Mouse (Mus musculus) A20 (cell line): ENCODE results near the gene Msgn1.

Source experiments
- DNase-seq: peaks from one replicate; pipeline ENCODE4 v3.0.0-alpha.2; 2011; ENCODE audit warnings: low read depth, low spot score

Msgn1 gene

GRCm38 (mm10) chr12:11208872-11209271 lies at the start of gene Msgn1:
TSS of gene Msgn1 (minus strand) at chr12:11208972.
- no peak for DNase-seq

DNA sequence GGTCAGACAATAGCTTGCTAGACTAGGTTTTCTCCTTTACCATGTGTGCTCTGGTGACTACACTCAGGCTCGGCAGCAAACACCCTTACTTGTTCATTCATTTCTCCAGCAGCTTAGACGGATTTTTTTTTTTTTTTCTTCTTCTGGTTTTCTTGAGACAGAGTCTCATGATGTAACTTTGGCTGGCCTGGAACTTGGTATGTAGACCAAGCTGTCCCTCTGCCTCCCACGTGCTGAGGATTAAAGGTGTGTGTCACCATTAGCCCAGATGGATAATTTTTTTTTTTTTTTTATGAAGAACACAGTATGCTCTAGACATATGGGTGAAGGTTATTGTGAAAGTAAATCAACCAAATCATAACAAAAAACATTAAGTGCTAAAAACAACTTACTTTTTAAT lies 41.5 kb upstream of the Msgn1 start:
- DNase-seq, result no peak

- no peak for DNase-seq
Observed at GRCm38 (mm10) chr12:11247460-11247859, 38.7 kb upstream of the Msgn1 start.

- no peak for DNase-seq
Observed at GRCm38 (mm10) chr12:11235996-11236395, 27.2 kb upstream of the Msgn1 start.

DNA sequence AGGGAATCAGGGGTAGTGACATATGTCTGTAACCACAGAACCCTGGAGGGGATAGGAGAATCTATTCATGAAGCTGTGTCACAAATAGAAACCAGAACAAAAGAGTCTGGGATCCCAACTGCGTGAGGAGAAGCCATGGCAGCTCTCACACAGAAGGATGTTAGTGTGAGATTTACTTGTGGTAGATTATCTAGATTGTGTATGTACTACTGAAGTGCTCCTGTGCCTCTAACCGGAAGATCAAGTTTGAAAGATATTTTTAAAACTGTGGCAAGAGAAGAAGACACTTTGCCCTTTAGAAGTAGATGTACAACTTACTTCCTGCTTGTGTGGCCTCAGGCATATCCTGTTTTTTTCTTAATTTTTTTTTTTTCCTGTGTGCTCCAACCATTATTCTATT lies 21.5 kb upstream of the Msgn1 start:
- DNase-seq, result no peak

GRCm38 (mm10) chr12:11226529-11227268 lies 17.9 kb upstream of the Msgn1 start:
- DNase-seq, result no peak

GRCm38 (mm10) chr12:11226123-11226522 lies 17.4 kb upstream of the Msgn1 start:
- no peak for DNase-seq

DNA sequence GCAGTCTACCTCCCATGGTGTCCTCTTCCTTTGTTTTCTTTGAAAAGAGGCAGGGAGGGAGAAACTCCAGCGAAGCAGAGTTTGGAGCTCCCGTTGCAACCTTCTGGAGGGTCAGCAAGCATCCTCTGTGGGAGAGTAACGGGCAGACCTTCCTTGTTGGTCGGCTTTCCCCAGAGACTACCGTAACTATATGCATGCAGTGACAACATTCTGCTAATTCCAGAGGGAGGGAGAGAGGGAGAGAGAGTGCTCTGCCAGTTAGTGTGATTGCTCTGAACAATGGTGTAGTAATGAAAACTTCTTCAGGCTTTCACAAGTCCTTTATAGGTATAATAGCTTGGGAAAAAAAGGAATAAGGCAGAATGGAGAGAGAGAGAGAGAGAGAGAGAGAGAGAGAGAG lies 15.9 kb upstream of the Msgn1 start:
- DNase-seq, result no peak

- no peak for DNase-seq
Observed at GRCm38 (mm10) chr12:11223090-11223489, 14.3 kb upstream of the Msgn1 start.

DNA sequence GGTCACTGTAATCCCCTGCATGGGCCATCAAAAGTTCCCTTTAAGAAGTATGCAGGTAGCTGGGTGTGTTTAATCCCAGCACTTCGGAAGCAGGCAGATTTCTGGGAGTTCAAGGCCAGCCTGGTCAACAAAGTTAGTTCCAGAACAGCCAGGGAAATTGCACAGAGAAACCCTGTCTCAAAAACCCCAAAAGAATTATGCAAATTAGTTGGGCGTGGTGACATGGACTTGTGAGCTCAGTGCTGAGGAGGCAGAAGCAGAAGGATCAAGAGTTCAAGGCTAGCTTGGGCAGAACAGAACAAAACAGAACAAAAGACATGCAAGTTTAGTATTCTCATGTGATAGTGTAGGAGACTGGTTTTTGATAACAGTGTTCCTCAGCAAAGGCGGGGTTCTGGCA lies 13.8 kb upstream of the Msgn1 start:
- peak; percentile 48 for DNase-seq

DNA sequence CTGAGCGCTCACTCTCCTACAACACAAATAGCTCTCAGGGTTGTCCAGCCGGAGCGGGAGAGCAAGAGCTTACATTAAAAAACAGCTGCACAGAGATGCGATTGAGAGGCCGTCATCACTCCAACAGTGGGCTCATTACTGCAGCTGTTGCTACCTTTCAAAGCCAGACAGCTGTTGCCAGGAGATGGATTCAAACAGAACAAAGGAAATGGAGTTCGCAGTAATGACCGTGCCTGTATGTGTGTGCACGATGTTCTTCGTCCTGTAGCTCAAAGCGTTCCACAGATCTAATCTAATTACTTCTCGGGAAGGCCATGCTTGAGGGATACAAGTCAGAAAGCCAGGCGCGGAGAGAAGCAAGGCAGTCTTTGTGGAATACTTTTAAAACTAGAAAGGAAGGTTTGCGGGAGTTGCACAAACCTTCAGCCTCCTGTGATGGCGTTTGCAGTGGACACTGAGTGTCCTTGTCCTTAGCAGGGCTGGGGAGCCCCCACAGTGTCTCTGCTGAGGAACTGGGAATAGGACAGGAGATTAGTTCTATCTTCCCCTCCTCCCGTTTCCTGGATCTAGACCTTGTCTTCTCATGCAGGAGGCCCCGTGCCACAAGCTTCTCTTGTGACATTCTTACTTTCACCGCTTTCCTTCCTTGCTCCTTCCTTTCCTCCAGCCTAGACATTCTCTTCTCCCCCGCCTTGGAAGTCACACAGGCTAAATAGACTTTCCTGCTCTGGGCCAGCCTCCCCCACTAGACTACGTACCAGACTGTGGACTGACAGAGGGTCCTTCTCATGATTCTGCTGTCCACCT lies 13.0 kb upstream of the Msgn1 start:
- no peak for DNase-seq

DNA sequence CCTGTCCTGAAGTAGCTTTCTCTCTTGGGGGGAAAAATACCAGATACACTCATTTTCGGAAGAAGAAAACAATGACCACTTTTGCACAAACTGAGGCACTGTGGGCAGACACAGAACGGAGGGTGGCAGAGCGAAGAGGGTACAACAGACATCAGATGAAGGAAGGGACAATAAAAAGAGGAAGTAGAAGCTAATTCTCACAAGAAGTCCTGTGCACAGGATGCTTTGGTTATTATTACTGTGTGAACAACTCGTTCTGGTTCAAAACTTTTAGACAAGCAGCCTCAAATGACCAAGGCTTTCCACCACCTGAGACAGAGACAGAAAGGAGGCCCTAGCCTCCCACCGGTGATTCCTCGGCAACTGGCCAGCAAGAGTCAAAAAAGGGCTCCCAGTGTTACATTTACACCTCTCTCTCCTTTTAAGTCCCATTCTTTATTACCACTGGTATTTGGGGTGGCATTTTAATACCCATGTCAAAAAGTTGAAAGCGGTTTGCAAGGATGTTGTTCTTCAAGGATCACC lies 9.0 kb upstream of the Msgn1 start:
- DNase-seq, result peak; percentile 84

GRCm38 (mm10) chr12:11216454-11216853 lies 7.7 kb upstream of the Msgn1 start:
- DNase-seq, result no peak

GRCm38 (mm10) chr12:11215555-11215954 lies 6.8 kb upstream of the Msgn1 start:
- peak; percentile 66 for DNase-seq

- peak; percentile 64 for DNase-seq
Observed at GRCm38 (mm10) chr12:11214776-11215175, 6.0 kb upstream of the Msgn1 start.

GRCm38 (mm10) chr12:11212881-11213280 lies 4.1 kb upstream of the Msgn1 start:
- no peak for DNase-seq

GRCm38 (mm10) chr12:11210361-11210760 lies 1.6 kb upstream of the Msgn1 start:
- no peak for DNase-seq

GRCm38 (mm10) chr12:11209636-11210035 lies 864 bp upstream of the Msgn1 start:
- DNase-seq, result no peak

DNA sequence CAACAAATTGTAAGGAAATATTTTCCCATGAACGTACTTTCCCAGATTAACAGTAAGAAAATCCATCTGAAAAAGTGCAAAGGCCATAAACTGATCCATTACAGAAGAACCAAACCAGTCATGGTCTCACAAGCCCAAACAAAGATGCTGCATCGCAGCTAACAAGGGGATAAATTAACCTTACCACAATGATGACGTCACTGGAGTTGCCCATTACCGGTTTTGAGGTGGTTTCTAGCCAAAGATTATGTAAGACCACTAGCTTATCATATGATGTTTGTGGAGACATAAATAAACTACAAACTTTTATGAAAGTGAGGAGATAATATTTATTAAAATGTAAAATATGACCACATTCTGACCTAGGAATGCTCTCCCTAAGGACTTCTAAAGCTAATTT lies 2.5 kb downstream of the Msgn1 start:
- DNase-seq, result no peak

- no peak for DNase-seq
Observed at GRCm38 (mm10) chr12:11203694-11204665, 4.8 kb downstream of the Msgn1 start.

GRCm38 (mm10) chr12:11202476-11202875 lies 6.3 kb downstream of the Msgn1 start:
- no peak for DNase-seq

- DNase-seq, result peak; percentile 59
Observed at GRCm38 (mm10) chr12:11200711-11201110, 8.1 kb downstream of the Msgn1 start.
